ENCODE assay signal across 12 mouse cellular contexts in the genomic region with DNA sequence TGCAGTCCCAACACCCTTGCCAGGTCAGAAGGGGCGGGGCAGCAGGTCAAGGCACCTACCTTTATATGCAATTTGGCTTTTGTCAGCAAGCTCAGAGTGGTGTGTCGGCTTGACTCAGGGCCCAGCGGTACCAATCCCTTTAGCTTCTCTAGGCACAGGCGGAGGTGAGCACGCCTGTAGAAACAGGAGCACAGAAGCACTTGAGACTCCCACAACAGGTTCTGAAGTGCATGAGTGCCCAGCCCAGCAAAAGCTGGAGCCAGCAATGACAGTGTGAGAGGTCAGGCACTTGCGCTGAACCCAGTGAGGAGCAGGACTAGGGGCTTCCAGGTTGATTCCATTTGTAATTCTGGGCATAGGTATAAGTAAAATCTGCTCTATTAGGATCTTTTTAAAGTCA.
"Had no signal": no experiment of that assay in that cellular context is flagged by ENCODE, and none has a peak within 500 bp of the region (broad histone marks: within the 10 kb centered on the region; RNA-seq: fewer than 3 reads in every experiment).

No protein-coding gene starts in this region.

- H3K9me3 ChIP-seq: limb, embryonic 10.5 days; limb, embryonic 13.5 days; liver, embryonic 13.5 days; lung, embryonic 15.5 days had no signal

- H3K4me2 ChIP-seq: limb, embryonic 13.5 days; liver, embryonic 13.5 days; lung, embryonic 15.5 days; midbrain, embryonic 11.5 days had no signal

- ATAC-seq: intestine, postnatal 0 days had no signal

- H3K9ac ChIP-seq: limb, embryonic 13.5 days; liver, embryonic 13.5 days; lung, embryonic 15.5 days had no signal

- H3K27me3 ChIP-seq: limb, embryonic 13.5 days; liver, embryonic 13.5 days; lung, embryonic 15.5 days had no signal

- H3K4me1 ChIP-seq: lung, embryonic 15.5 days had no signal

- H3K4me3 ChIP-seq: limb, embryonic 10.5 days; limb, embryonic 13.5 days; liver, embryonic 13.5 days; lung, embryonic 15.5 days had no signal

- H3K27ac ChIP-seq: limb, embryonic 10.5 days; limb, embryonic 13.5 days; liver, embryonic 13.5 days; lung, embryonic 15.5 days had no signal

- DNase-seq: kidney, adult 2 months; kidney, postnatal 10 days; kidney, postnatal 36 days; liver, embryonic 13.5 days; midbrain, embryonic 14.5 days; thymus, adult 18-20 months; thymus, postnatal 36 days had no signal
